Mouse (Mus musculus): ENCODE results near the gene Btrc.
"Not testable (repeated sequence)": the region's sequence is repeated elsewhere in the genome, so short reads cannot be mapped to it uniquely, and the experiment has no call there.

DNA sequence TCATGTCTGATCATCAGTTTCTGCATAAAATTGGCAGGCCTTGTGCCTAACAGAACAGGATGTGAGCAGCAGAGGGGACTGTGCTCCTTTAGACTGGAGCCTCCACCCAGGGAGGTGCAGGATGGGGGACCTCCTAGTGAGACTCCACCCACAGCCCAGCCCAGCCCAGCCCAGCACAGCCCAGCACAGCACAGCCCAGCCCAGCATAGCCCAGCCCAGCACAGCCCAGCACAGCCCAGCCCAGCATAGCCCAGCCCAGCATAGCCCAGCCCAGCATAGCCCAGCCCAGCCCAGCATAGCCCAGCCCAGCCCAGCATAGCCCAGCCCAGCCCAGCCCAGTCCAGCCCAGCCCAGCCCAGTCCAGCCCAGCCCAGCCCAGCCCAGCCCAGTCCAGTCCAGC, 184.7 kb downstream of the Btrc start:
- TF ChIP-seq POLR2A (IDR thresholded peaks at IDR 0.05; ENCODE audit: borderline replicate concordance, low read depth, low read length); CTCF (IDR thresholded peaks at IDR 0.05; ENCODE audit: low read depth, low read length): not testable (repeated sequence)
